Mouse (Mus musculus): ENCODE measurements around the gene Ddx46. TPM values are rescaled to one million over a fixed set of nuclear protein-coding genes. Genes with fewer than 3 reads are reported as not detected.
A peak's percentile ranks its signal among the peaks of the same experiment; 100 is the strongest.
"Not testable (repeated sequence)": the region's sequence is repeated elsewhere in the genome, so short reads cannot be mapped to it uniquely, and the experiment has no call there.

Gene Ddx46
- polyA plus RNA-seq, 1 experiment from 2014 or later = 32.1 TPM

GRCm38 (mm10) chr13:55622649-55623541, 11.9 kb upstream of the Ddx46 start, which contains the start of gene Caml:
TSS of gene Caml (plus strand) at chr13:55623005.
- Histone ChIP-seq H3K27me3 (ENCODE audit: control insufficient read depth, insufficient read depth, low read length) (no peaks in the 10 kb centered on the region), H3K4me2 (ENCODE audit: low read length) (peak within 1 kb of the TSS; percentile 62), H3K36me3 (ENCODE audit: control insufficient read depth, insufficient read depth, low read length) (peaks cover 24% of the 10 kb centered on the region), H3K9me3 (ENCODE audit: control insufficient read depth, low read length) (no peaks in the 10 kb centered on the region), H3K4me3 (replicated peaks; ENCODE audit: low read depth, low read length) (peak within 1 kb of the TSS; percentile 65), H3K9ac (replicated peaks; ENCODE audit: low read length) (peak within 1 kb of the TSS; percentile 72), H3K4me1 (ENCODE audit: control insufficient read depth, insufficient read depth, low read length) (peaks cover 14% of the 10 kb centered on the region), H3K27ac (replicated peaks; ENCODE audit: low read depth, low read length) (peak within 1 kb of the TSS; percentile 96)
- DNase-seq (peak; percentile 96), ATAC-seq (ENCODE audit: low FRiP score, low TSS enrichment) (peak; percentile 97)
- WGBS = under 1% methylated on average over 59 of the region's 59 CpGs

- H3K27ac ChIP-seq (replicated peaks; ENCODE audit: low read depth, low read length) = peak overlapping the region; percentile 73
- WGBS = 0% methylated on average over 40 of the region's 40 CpGs
- peak; percentile 46 for ATAC-seq (ENCODE audit: low FRiP score, low TSS enrichment)
- DNase-seq = peak; percentile 16
- H3K9ac ChIP-seq (replicated peaks; ENCODE audit: low read length) = peak overlapping the region; percentile 88
- H3K27me3 ChIP-seq (ENCODE audit: control insufficient read depth, insufficient read depth, low read length) = no peaks in the 10 kb centered on the region
- peak overlapping the region; percentile 72 for H3K4me2 ChIP-seq (ENCODE audit: low read length)
- H3K36me3 ChIP-seq (ENCODE audit: control insufficient read depth, insufficient read depth, low read length) = peaks cover 55% of the 10 kb centered on the region
- no peaks in the 10 kb centered on the region for H3K9me3 ChIP-seq (ENCODE audit: control insufficient read depth, low read length)
- H3K4me3 ChIP-seq (replicated peaks; ENCODE audit: low read depth, low read length) = peak overlapping the region; percentile 94
- H3K4me1 ChIP-seq (ENCODE audit: control insufficient read depth, insufficient read depth, low read length) = peaks cover 9% of the 10 kb centered on the region
Measured at GRCm38 (mm10) chr13:55635146-55635571, 332 bp downstream of the Ddx46 start.

GRCm38 (mm10) chr13:55636185-55636983, 1.6 kb downstream of the Ddx46 start:
- Histone ChIP-seq H3K9ac (replicated peaks; ENCODE audit: low read length) (no peak overlapping the region), H3K27ac (replicated peaks; ENCODE audit: low read depth, low read length) (no peak overlapping the region), H3K27me3 (ENCODE audit: control insufficient read depth, insufficient read depth, low read length) (no peaks in the 10 kb centered on the region), H3K9me3 (ENCODE audit: control insufficient read depth, low read length) (no peaks in the 10 kb centered on the region), H3K4me2 (ENCODE audit: low read length) (peak overlapping the region; percentile 72), H3K4me3 (replicated peaks; ENCODE audit: low read depth, low read length) (no peak overlapping the region; the same call in 1 of the 2 replicates), H3K4me1 (ENCODE audit: control insufficient read depth, insufficient read depth, low read length) (peaks cover 9% of the 10 kb centered on the region), H3K36me3 (ENCODE audit: control insufficient read depth, insufficient read depth, low read length) (peaks cover 51% of the 10 kb centered on the region)
- 92% methylated on average over 14 of the region's 14 CpGs for WGBS
- ATAC-seq (ENCODE audit: low FRiP score, low TSS enrichment) (no peak), DNase-seq (no peak)

- WGBS = 54% methylated on average over 8 of the region's 8 CpGs
- not testable (repeated sequence) for H3K9ac ChIP-seq (replicated peaks; ENCODE audit: low read length); H3K27ac ChIP-seq (replicated peaks; ENCODE audit: low read depth, low read length); ATAC-seq (ENCODE audit: low FRiP score, low TSS enrichment); H3K9me3 ChIP-seq (ENCODE audit: control insufficient read depth, low read length); H3K27me3 ChIP-seq (ENCODE audit: control insufficient read depth, insufficient read depth, low read length); H3K4me2 ChIP-seq (ENCODE audit: low read length); H3K4me1 ChIP-seq (ENCODE audit: control insufficient read depth, insufficient read depth, low read length); H3K4me3 ChIP-seq (replicated peaks; ENCODE audit: low read depth, low read length)
- peak; percentile 85 for DNase-seq
- peaks cover 51% of the 10 kb centered on the region for H3K36me3 ChIP-seq (ENCODE audit: control insufficient read depth, insufficient read depth, low read length)
Measured at GRCm38 (mm10) chr13:55640480-55640879, 5.7 kb downstream of the Ddx46 start.

GRCm38 (mm10) chr13:55644525-55644924, 9.7 kb downstream of the Ddx46 start:
- DNase-seq (peak; percentile 67), ATAC-seq (ENCODE audit: low FRiP score, low TSS enrichment) (no peak)
- H3K4me1 ChIP-seq (ENCODE audit: control insufficient read depth, insufficient read depth, low read length) = no peaks in the 10 kb centered on the region
- H3K27me3 ChIP-seq (ENCODE audit: control insufficient read depth, insufficient read depth, low read length) = no peaks in the 10 kb centered on the region
- no peak overlapping the region for H3K9ac ChIP-seq (replicated peaks; ENCODE audit: low read length)
- H3K4me2 ChIP-seq (ENCODE audit: low read length) = no peak overlapping the region
- H3K9me3 ChIP-seq (ENCODE audit: control insufficient read depth, low read length) = no peaks in the 10 kb centered on the region
- no peak overlapping the region for H3K4me3 ChIP-seq (replicated peaks; ENCODE audit: low read depth, low read length)
- peaks cover 74% of the 10 kb centered on the region for H3K36me3 ChIP-seq (ENCODE audit: control insufficient read depth, insufficient read depth, low read length)
- no peak overlapping the region for H3K27ac ChIP-seq (replicated peaks; ENCODE audit: low read depth, low read length)
- WGBS = 85% methylated on average over 2 of the region's 2 CpGs

GRCm38 (mm10) chr13:55650098-55650497, 15.3 kb downstream of the Ddx46 start:
- WGBS = 91% methylated on average over 12 of the region's 12 CpGs
- H3K4me1 ChIP-seq (ENCODE audit: control insufficient read depth, insufficient read depth, low read length) = no peaks in the 10 kb centered on the region
- DNase-seq (peak; percentile 13), ATAC-seq (ENCODE audit: low FRiP score, low TSS enrichment) (no peak)
- no peak overlapping the region for H3K9ac ChIP-seq (replicated peaks; ENCODE audit: low read length)
- no peaks in the 10 kb centered on the region for H3K27me3 ChIP-seq (ENCODE audit: control insufficient read depth, insufficient read depth, low read length)
- no peak overlapping the region for H3K27ac ChIP-seq (replicated peaks; ENCODE audit: low read depth, low read length)
- no peak overlapping the region for H3K4me2 ChIP-seq (ENCODE audit: low read length)
- peaks cover 98% of the 10 kb centered on the region for H3K36me3 ChIP-seq (ENCODE audit: control insufficient read depth, insufficient read depth, low read length)
- H3K9me3 ChIP-seq (ENCODE audit: control insufficient read depth, low read length) = no peaks in the 10 kb centered on the region
- no peak overlapping the region for H3K4me3 ChIP-seq (replicated peaks; ENCODE audit: low read depth, low read length)

- H3K27ac ChIP-seq (replicated peaks; ENCODE audit: low read depth, low read length) = no peak overlapping the region
- H3K36me3 ChIP-seq (ENCODE audit: control insufficient read depth, insufficient read depth, low read length) = peaks cover 99% of the 10 kb centered on the region
- H3K4me1 ChIP-seq (ENCODE audit: control insufficient read depth, insufficient read depth, low read length) = no peaks in the 10 kb centered on the region
- no peaks in the 10 kb centered on the region for H3K9me3 ChIP-seq (ENCODE audit: control insufficient read depth, low read length)
- no peak overlapping the region for H3K4me2 ChIP-seq (ENCODE audit: low read length)
- ATAC-seq (ENCODE audit: low FRiP score, low TSS enrichment) = no peak
- H3K4me3 ChIP-seq (replicated peaks; ENCODE audit: low read depth, low read length) = no peak overlapping the region
- DNase-seq = no peak
- no peak overlapping the region for H3K9ac ChIP-seq (replicated peaks; ENCODE audit: low read length)
- H3K27me3 ChIP-seq (ENCODE audit: control insufficient read depth, insufficient read depth, low read length) = no peaks in the 10 kb centered on the region
- 93% methylated on average over 6 of the region's 6 CpGs for WGBS
Measured at GRCm38 (mm10) chr13:55650980-55651379, 16.2 kb downstream of the Ddx46 start.

- Histone ChIP-seq H3K9me3 (ENCODE audit: control insufficient read depth, low read length) (no peaks in the 10 kb centered on the region), H3K36me3 (ENCODE audit: control insufficient read depth, insufficient read depth, low read length) (peaks cover 93% of the 10 kb centered on the region), H3K4me3 (replicated peaks; ENCODE audit: low read depth, low read length) (no peak overlapping the region), H3K27me3 (ENCODE audit: control insufficient read depth, insufficient read depth, low read length) (no peaks in the 10 kb centered on the region), H3K9ac (replicated peaks; ENCODE audit: low read length) (no peak overlapping the region), H3K4me1 (ENCODE audit: control insufficient read depth, insufficient read depth, low read length) (no peaks in the 10 kb centered on the region), H3K4me2 (ENCODE audit: low read length) (no peak overlapping the region), H3K27ac (replicated peaks; ENCODE audit: low read depth, low read length) (no peak overlapping the region)
- ATAC-seq (ENCODE audit: low FRiP score, low TSS enrichment) = no peak
- peak; percentile 64 for DNase-seq
- 86% methylated on average over 6 of the region's 6 CpGs for WGBS
Measured at GRCm38 (mm10) chr13:55668550-55668949, 33.7 kb downstream of the Ddx46 start.

All from midbrain, embryonic 14.5 days (tissue).